Mouse (Mus musculus): ENCODE measurements around the gene Pdcd10. TPM values are rescaled to one million over a fixed set of nuclear protein-coding genes. Genes with fewer than 3 reads are reported as not detected.

The Pdcd10 gene
- polyA plus RNA-seq (2016; fragmentation: Nextera tagmentation; extraction: Ambion mirVana), result 92.2 and 97.1 TPM in 2 replicates

GRCm38 (mm10) chr3:75556695-75557291, at the start of gene Pdcd10:
TSS of gene Pdcd10 (minus strand) at chr3:75556856.
- under 1% methylated on average over 35 of the region's 35 CpGs for WGBS
- H3K9ac ChIP-seq (replicated peaks), result peak within 1 kb of the TSS; percentile 87
- H3K27ac ChIP-seq, result peak within 1 kb of the TSS; percentile 74
- H3K4me2 ChIP-seq, result peak within 1 kb of the TSS; percentile 83
- peaks cover 10% of the 10 kb centered on the region for H3K4me1 ChIP-seq (replicated peaks)
- H3K27me3 ChIP-seq, result no peaks in the 10 kb centered on the region
- H3K36me3 ChIP-seq, result no peaks in the 10 kb centered on the region
- H3K9me3 ChIP-seq, result no peaks in the 10 kb centered on the region
- ATAC-seq (ENCODE audit: insufficient number of reproducible peaks, insufficient read depth, low FRiP score, low TSS enrichment, low read depth), result peak; percentile 99
- peak within 1 kb of the TSS; percentile 93 for H3K4me3 ChIP-seq (replicated peaks)

GRCm38 (mm10) chr3:75584898-75585297, 28.2 kb upstream of the Pdcd10 start:
- Histone ChIP-seq H3K4me3 (replicated peaks) (no peak overlapping the region), H3K4me2 (no peak overlapping the region), H3K27me3 (no peaks in the 10 kb centered on the region), H3K36me3 (no peaks in the 10 kb centered on the region), H3K9me3 (no peaks in the 10 kb centered on the region), H3K4me1 (replicated peaks) (no peaks in the 10 kb centered on the region), H3K27ac (no peak overlapping the region), H3K9ac (replicated peaks) (no peak overlapping the region)
- no peak for ATAC-seq (ENCODE audit: insufficient number of reproducible peaks, insufficient read depth, low FRiP score, low TSS enrichment, low read depth)
- 90% methylated on average over 4 of the region's 4 CpGs for WGBS

GRCm38 (mm10) chr3:75583293-75583692, 26.6 kb upstream of the Pdcd10 start:
- no peak overlapping the region for H3K9ac ChIP-seq (replicated peaks)
- no peak overlapping the region for H3K4me2 ChIP-seq
- no peaks in the 10 kb centered on the region for H3K4me1 ChIP-seq (replicated peaks)
- H3K4me3 ChIP-seq (replicated peaks), result no peak overlapping the region
- no peaks in the 10 kb centered on the region for H3K9me3 ChIP-seq
- 91% methylated on average over 3 of the region's 3 CpGs for WGBS
- H3K27me3 ChIP-seq, result no peaks in the 10 kb centered on the region
- H3K27ac ChIP-seq, result no peak overlapping the region
- no peaks in the 10 kb centered on the region for H3K36me3 ChIP-seq
- no peak for ATAC-seq (ENCODE audit: insufficient number of reproducible peaks, insufficient read depth, low FRiP score, low TSS enrichment, low read depth)

GRCm38 (mm10) chr3:75579352-75579751, 22.7 kb upstream of the Pdcd10 start:
- no peaks in the 10 kb centered on the region for H3K27me3 ChIP-seq
- WGBS, result 56% methylated on average over 4 of the region's 4 CpGs

GRCm38 (mm10) chr3:75575582-75575981, 18.9 kb upstream of the Pdcd10 start:
- no peak for ATAC-seq (ENCODE audit: insufficient number of reproducible peaks, insufficient read depth, low FRiP score, low TSS enrichment, low read depth)
- Histone ChIP-seq H3K9me3 (no peaks in the 10 kb centered on the region), H3K4me2 (no peak overlapping the region), H3K36me3 (no peaks in the 10 kb centered on the region), H3K27ac (no peak overlapping the region), H3K27me3 (no peaks in the 10 kb centered on the region), H3K4me1 (replicated peaks) (no peaks in the 10 kb centered on the region), H3K9ac (replicated peaks) (no peak overlapping the region), H3K4me3 (replicated peaks) (no peak overlapping the region)
- 85% methylated on average over 1 of the region's 1 CpGs for WGBS

More at GRCm38 (mm10) chr3:75579352-75579751, 22.7 kb upstream of the Pdcd10 start:
- Histone ChIP-seq H3K27ac (no peak overlapping the region), H3K4me3 (replicated peaks) (no peak overlapping the region), H3K4me1 (replicated peaks) (no peaks in the 10 kb centered on the region), H3K9ac (replicated peaks) (no peak overlapping the region), H3K9me3 (no peaks in the 10 kb centered on the region), H3K36me3 (no peaks in the 10 kb centered on the region), H3K4me2 (no peak overlapping the region)
- no peak for ATAC-seq (ENCODE audit: insufficient number of reproducible peaks, insufficient read depth, low FRiP score, low TSS enrichment, low read depth)

GRCm38 (mm10) chr3:75574074-75574473, 17.4 kb upstream of the Pdcd10 start:
- WGBS, result 84% methylated on average over 2 of the region's 2 CpGs
- no peaks in the 10 kb centered on the region for H3K4me1 ChIP-seq (replicated peaks)
- no peak overlapping the region for H3K4me3 ChIP-seq (replicated peaks)

GRCm38 (mm10) chr3:75557292-75557691, 636 bp upstream of the Pdcd10 start, which contains the start of gene Serpini1:
TSS of gene Serpini1 (plus strand) at chr3:75557547.
- Histone ChIP-seq H3K4me2 (peak within 1 kb of the TSS; percentile 83), H3K27me3 (no peaks in the 10 kb centered on the region), H3K4me1 (replicated peaks) (peaks cover 10% of the 10 kb centered on the region), H3K36me3 (no peaks in the 10 kb centered on the region), H3K27ac (peak within 1 kb of the TSS; percentile 74), H3K9ac (replicated peaks) (peak within 1 kb of the TSS; percentile 87), H3K4me3 (replicated peaks) (peak within 1 kb of the TSS; percentile 93), H3K9me3 (no peaks in the 10 kb centered on the region)
- ATAC-seq (ENCODE audit: insufficient number of reproducible peaks, insufficient read depth, low FRiP score, low TSS enrichment, low read depth), result peak; percentile 93
- under 1% methylated on average over 19 of the region's 19 CpGs for WGBS

More at GRCm38 (mm10) chr3:75574074-75574473, 17.4 kb upstream of the Pdcd10 start:
- ATAC-seq (ENCODE audit: insufficient number of reproducible peaks, insufficient read depth, low FRiP score, low TSS enrichment, low read depth), result no peak
- Histone ChIP-seq H3K36me3 (no peaks in the 10 kb centered on the region), H3K9me3 (no peaks in the 10 kb centered on the region), H3K27me3 (no peaks in the 10 kb centered on the region), H3K9ac (replicated peaks) (no peak overlapping the region), H3K27ac (no peak overlapping the region), H3K4me2 (no peak overlapping the region)

- Histone ChIP-seq H3K9ac (replicated peaks) (peak overlapping the region; percentile 87), H3K9me3 (no peaks in the 10 kb centered on the region), H3K4me1 (replicated peaks) (peaks cover 10% of the 10 kb centered on the region), H3K36me3 (no peaks in the 10 kb centered on the region), H3K4me2 (peak overlapping the region; percentile 83), H3K4me3 (replicated peaks) (peak overlapping the region; percentile 93), H3K27me3 (no peaks in the 10 kb centered on the region), H3K27ac (peak overlapping the region; percentile 59)
- under 1% methylated on average over 36 of the region's 36 CpGs for whole genome bisulfite sequencing
- peak; percentile 10 for ATAC-seq (ENCODE audit: insufficient number of reproducible peaks, insufficient read depth, low FRiP score, low TSS enrichment, low read depth)
These were observed 448 bp downstream of the Pdcd10 start for GRCm38 (mm10) chr3:75556121-75556694.

- H3K4me1 ChIP-seq (replicated peaks), result peaks cover 6% of the 10 kb centered on the region
- no peak for ATAC-seq (ENCODE audit: insufficient number of reproducible peaks, insufficient read depth, low FRiP score, low TSS enrichment, low read depth)
- no peak overlapping the region for H3K27ac ChIP-seq
- H3K4me2 ChIP-seq, result no peak overlapping the region
- no peaks in the 10 kb centered on the region for H3K9me3 ChIP-seq
- no peak overlapping the region for H3K4me3 ChIP-seq (replicated peaks)
- H3K36me3 ChIP-seq, result no peaks in the 10 kb centered on the region
- H3K9ac ChIP-seq (replicated peaks), result no peak overlapping the region
- no peaks in the 10 kb centered on the region for H3K27me3 ChIP-seq
These were observed 5.4 kb downstream of the Pdcd10 start for GRCm38 (mm10) chr3:75551248-75551647.

GRCm38 (mm10) chr3:75544287-75544686, 12.4 kb downstream of the Pdcd10 start:
- H3K4me3 ChIP-seq (replicated peaks), result no peak overlapping the region
- H3K27ac ChIP-seq, result no peak overlapping the region
- WGBS, result 88% methylated on average over 1 of the region's 1 CpGs
- H3K36me3 ChIP-seq, result peaks cover 5% of the 10 kb centered on the region; the same call in 1 of the 2 replicates
- no peaks in the 10 kb centered on the region for H3K9me3 ChIP-seq
- H3K4me1 ChIP-seq (replicated peaks), result no peaks in the 10 kb centered on the region
- H3K4me2 ChIP-seq, result no peak overlapping the region
- no peaks in the 10 kb centered on the region for H3K27me3 ChIP-seq
- no peak for ATAC-seq (ENCODE audit: insufficient number of reproducible peaks, insufficient read depth, low FRiP score, low TSS enrichment, low read depth)
- H3K9ac ChIP-seq (replicated peaks), result no peak overlapping the region

- no peak overlapping the region for H3K27ac ChIP-seq
- H3K9me3 ChIP-seq, result no peaks in the 10 kb centered on the region
- peaks cover 14% of the 10 kb centered on the region; the same call in 1 of the 2 replicates for H3K36me3 ChIP-seq
- ATAC-seq (ENCODE audit: insufficient number of reproducible peaks, insufficient read depth, low FRiP score, low TSS enrichment, low read depth), result no peak
- H3K4me3 ChIP-seq (replicated peaks), result no peak overlapping the region
- H3K27me3 ChIP-seq, result no peaks in the 10 kb centered on the region
- no peak overlapping the region for H3K4me2 ChIP-seq
- no peaks in the 10 kb centered on the region for H3K4me1 ChIP-seq (replicated peaks)
- no peak overlapping the region for H3K9ac ChIP-seq (replicated peaks)
- WGBS, result 87% methylated on average over 3 of the region's 3 CpGs
These were observed 13.8 kb downstream of the Pdcd10 start for GRCm38 (mm10) chr3:75542852-75543251.

Measured in limb, embryonic 12.5 days (tissue).